ENCODE assay signal across 8 mouse cellular contexts in genomic region chr7:44484841-44485571, GRCm38 (mm10). TPM values are rescaled to one million over a fixed set of nuclear protein-coding genes. Genes with fewer than 3 reads are reported as not detected.
DNase-seq lines count a peak whose midpoint lies in the region; ATAC-seq and TF ChIP-seq lines count a peak whose summit lies in the region.

No protein-coding gene starts in this region.

- DNase-seq in liver, adult 2 months (ENCODE audit: extremely low read depth, low read depth, low spot score): peak; percentile 47
- peak; percentile 88 for DNase-seq in splenic B cell, adult 2 months (ENCODE audit: low read depth, low spot score)

- TF ChIP-seq CTCF in C2C12 (IDR thresholded peaks at IDR 0.05; ENCODE audit: control insufficient read depth, insufficient read depth, insufficient read length): peak; percentile 71
- peak; percentile 90 for TF ChIP-seq CTCF in bone marrow macrophage, adult 2 months (IDR thresholded peaks at IDR 0.05; ENCODE audit: low read depth, low read length)
- peak; percentile 95 for TF ChIP-seq CTCF in liver, adult 2 months (IDR thresholded peaks at IDR 0.05; ENCODE audit: low read depth, low read length)

- H3K79me3 ChIP-seq in C2C12 (ENCODE audit: low read depth): no peaks in the 10 kb centered on the region

- no peaks in the 10 kb centered on the region for H3K9me3 ChIP-seq in embryonic facial prominence, embryonic 15.5 days (replicated peaks)
- no peaks in the 10 kb centered on the region for H3K9me3 ChIP-seq in heart, embryonic 13.5 days
- no peaks in the 10 kb centered on the region for H3K9me3 ChIP-seq in kidney, embryonic 16.5 days (ENCODE audit: low read length)

- H3K36me3 ChIP-seq in C2C12 (ENCODE audit: control insufficient read depth, insufficient read depth): no peaks in the 10 kb centered on the region
- peaks cover 13% of the 10 kb centered on the region; the same call in 1 of the 2 replicates for H3K36me3 ChIP-seq in embryonic facial prominence, embryonic 15.5 days
- peaks cover 41% of the 10 kb centered on the region for H3K36me3 ChIP-seq in heart, embryonic 13.5 days
- peaks cover 11% of the 10 kb centered on the region; the same call in 1 of the 2 replicates for H3K36me3 ChIP-seq in kidney, embryonic 16.5 days (ENCODE audit: insufficient read depth, low read length)
- no peaks in the 10 kb centered on the region for H3K36me3 ChIP-seq in liver, adult 2 months (ENCODE audit: control insufficient read depth, insufficient read depth, low read length)
- H3K36me3 ChIP-seq in myocyte (ENCODE audit: control insufficient read depth, insufficient read depth): no peaks in the 10 kb centered on the region
- no peaks in the 10 kb centered on the region for H3K36me3 ChIP-seq in splenic B cell, adult 2 months (ENCODE audit: control insufficient read depth, insufficient read depth, low read length, poor library complexity, severe bottlenecking)

- H3K4me3 ChIP-seq in C2C12 (ENCODE audit: insufficient read depth, poor library complexity, severe bottlenecking): no peak overlapping the region
- H3K4me3 ChIP-seq in bone marrow macrophage, adult 2 months (ENCODE audit: insufficient read depth, low read length): no peak overlapping the region
- H3K4me3 ChIP-seq in embryonic facial prominence, embryonic 15.5 days (replicated peaks): no peak overlapping the region
- H3K4me3 ChIP-seq in heart, embryonic 13.5 days: peak overlapping the region; percentile 23; the same call in 1 of the 2 replicates
- H3K4me3 ChIP-seq in kidney, embryonic 16.5 days (ENCODE audit: low read length): no peak overlapping the region
- H3K4me3 ChIP-seq in liver, adult 2 months (ENCODE audit: insufficient read depth, low read depth, low read length): no peak overlapping the region
- no peak overlapping the region for H3K4me3 ChIP-seq in myocyte

- no peak overlapping the region for H3K27ac ChIP-seq in bone marrow macrophage, adult 2 months (ENCODE audit: insufficient read depth, low read depth, low read length)
- no peak overlapping the region for H3K27ac ChIP-seq in embryonic facial prominence, embryonic 15.5 days (replicated peaks)
- H3K27ac ChIP-seq in heart, embryonic 13.5 days (replicated peaks): peak overlapping the region; percentile 65
- no peak overlapping the region for H3K27ac ChIP-seq in kidney, embryonic 16.5 days (ENCODE audit: low read length)
- no peak overlapping the region for H3K27ac ChIP-seq in liver, adult 2 months (replicated peaks; ENCODE audit: insufficient read depth, low read depth, low read length)

- H3K27me3 ChIP-seq in C2C12 (ENCODE audit: control insufficient read depth, insufficient read depth, insufficient read length) (no peaks in the 10 kb centered on the region), myocyte (ENCODE audit: control insufficient read depth, insufficient read depth, insufficient read length) (no peaks in the 10 kb centered on the region)
- H3K27me3 ChIP-seq in embryonic facial prominence, embryonic 15.5 days: peaks cover 24% of the 10 kb centered on the region
- H3K27me3 ChIP-seq in heart, embryonic 13.5 days (replicated peaks): peaks cover 13% of the 10 kb centered on the region
- H3K27me3 ChIP-seq in kidney, embryonic 16.5 days (ENCODE audit: insufficient read depth, low read length): peaks cover 22% of the 10 kb centered on the region
- no peaks in the 10 kb centered on the region; the same call in 1 of the 2 replicates for H3K27me3 ChIP-seq in liver, adult 2 months (ENCODE audit: control insufficient read depth, insufficient read depth, low read length)
- H3K27me3 ChIP-seq in splenic B cell, adult 2 months (ENCODE audit: control insufficient read depth, insufficient read depth, low read length, poor library complexity, severe bottlenecking): no peaks in the 10 kb centered on the region; the same call in none of the 2 replicates

- H3K79me2 ChIP-seq in C2C12 (ENCODE audit: control insufficient read depth, insufficient read depth) (no peaks in the 10 kb centered on the region), myocyte (ENCODE audit: control insufficient read depth, insufficient read depth) (peaks cover 6% of the 10 kb centered on the region)
- H3K79me2 ChIP-seq in liver, adult 2 months (ENCODE audit: control insufficient read depth, insufficient read depth, low read length): no peaks in the 10 kb centered on the region

- no peaks in the 10 kb centered on the region for H3K4me1 ChIP-seq in bone marrow macrophage, adult 2 months (ENCODE audit: control insufficient read depth, insufficient read depth, low read length)
- no peaks in the 10 kb centered on the region for H3K4me1 ChIP-seq in embryonic facial prominence, embryonic 15.5 days
- peaks cover 59% of the 10 kb centered on the region for H3K4me1 ChIP-seq in heart, embryonic 13.5 days
- no peaks in the 10 kb centered on the region for H3K4me1 ChIP-seq in kidney, embryonic 16.5 days (ENCODE audit: insufficient read depth, low read length)
- H3K4me1 ChIP-seq in liver, adult 2 months (ENCODE audit: control insufficient read depth, insufficient read depth, low read length): no peaks in the 10 kb centered on the region

- TF ChIP-seq POLR2A in bone marrow macrophage, adult 2 months (IDR thresholded peaks at IDR 0.05; ENCODE audit: borderline replicate concordance, low read depth, low read length): no peak
- TF ChIP-seq POLR2A in liver, adult 2 months (IDR thresholded peaks at IDR 0.05; ENCODE audit: extremely low read depth, insufficient read depth, low read length): no peak
- TF ChIP-seq POLR2A in myocyte (IDR thresholded peaks at IDR 0.05; ENCODE audit: insufficient read length, low read depth): peak; percentile 12

- no peak overlapping the region for H3K4me2 ChIP-seq in embryonic facial prominence, embryonic 15.5 days (replicated peaks)
- H3K4me2 ChIP-seq in heart, embryonic 13.5 days: peak overlapping the region; percentile 55
- no peak overlapping the region for H3K4me2 ChIP-seq in kidney, embryonic 16.5 days (replicated peaks; ENCODE audit: low read depth, low read length)
- H3K4me2 ChIP-seq in myocyte (ENCODE audit: low read depth): no peak overlapping the region

- peak; percentile 64; the same call in 1 of the 2 replicates for ATAC-seq in embryonic facial prominence, embryonic 15.5 days (ENCODE audit: insufficient number of reproducible peaks, low FRiP score, low TSS enrichment, low read depth)
- no peak for ATAC-seq in heart, embryonic 13.5 days (ENCODE audit: extremely low read depth, insufficient number of reproducible peaks, low FRiP score, low TSS enrichment)
- ATAC-seq in kidney, embryonic 16.5 days (ENCODE audit: low FRiP score, low TSS enrichment): peak; percentile 55

- no peak overlapping the region for H3K9ac ChIP-seq in embryonic facial prominence, embryonic 15.5 days
- H3K9ac ChIP-seq in heart, embryonic 13.5 days: peak overlapping the region; percentile 63; the same call in 1 of the 2 replicates
- no peak overlapping the region for H3K9ac ChIP-seq in kidney, embryonic 16.5 days (replicated peaks; ENCODE audit: low read length)
- no peak overlapping the region for H3K9ac ChIP-seq in liver, adult 2 months (ENCODE audit: low read depth, low read length)

- H3ac ChIP-seq in C2C12 (ENCODE audit: control insufficient read depth, insufficient read length, low read depth) (no peak overlapping the region), myocyte (ENCODE audit: control insufficient read depth, insufficient read length) (no peak overlapping the region)

- WGBS in embryonic facial prominence, embryonic 15.5 days: 39% methylated on average over 5 of the region's 5 CpGs
- 23% methylated on average over 5 of the region's 5 CpGs for WGBS in heart, embryonic 13.5 days
- 31% methylated on average over 5 of the region's 5 CpGs for WGBS in kidney, embryonic 16.5 days
- WGBS in liver, adult 2 months: 34% methylated on average over 5 of the region's 5 CpGs

RNA-seq across cellular contexts. Expression of gene Emc10, which starts 11.3 kb away (rescaled TPM):
- polyA plus RNA-seq in C2C12 (2012; fragmentation: generic; extraction: Trizol) (93.5 TPM), myocyte (2012; fragmentation: generic; extraction: Trizol) (98.2 TPM)
- 82.1 and 89.3 TPM in 2 replicates for polyA plus RNA-seq in bone marrow macrophage, adult 2 months (2012; ENCODE audit: insufficient read depth, insufficient read length, missing spikeins)
- 140 and 149 TPM in 2 replicates for polyA plus RNA-seq in embryonic facial prominence, embryonic 15.5 days (2015; fragmentation: Nextera tagmentation; extraction: Ambion mirVana)
- 88.2 and 93.2 TPM in 2 replicates for polyA plus RNA-seq in heart, embryonic 13.5 days (2015; fragmentation: Nextera tagmentation; extraction: Ambion mirVana)
- 117 and 127 TPM in 2 replicates for polyA plus RNA-seq in kidney, embryonic 16.5 days (2015; fragmentation: Nextera tagmentation; extraction: Ambion mirVana)
- total RNA-seq in liver, adult 2 months (2014; rRNA removed): 29.7 and 40.5 TPM in 2 replicates
- 227 and 287 TPM in 2 replicates for polyA plus RNA-seq in liver, adult 2 months (2012; rRNA removed)

RNA-seq across cellular contexts. Expression of gene Fam71e1, which starts 11.4 kb away (rescaled TPM):
- polyA plus RNA-seq in C2C12 (2012; fragmentation: generic; extraction: Trizol) (0.95 TPM), myocyte (2012; fragmentation: generic; extraction: Trizol) (1.7 TPM)
- polyA plus RNA-seq in bone marrow macrophage, adult 2 months (2012; ENCODE audit: insufficient read depth, insufficient read length, missing spikeins): 2.1 and 2.9 TPM in 2 replicates
- polyA plus RNA-seq in embryonic facial prominence, embryonic 15.5 days (2015; fragmentation: Nextera tagmentation; extraction: Ambion mirVana): 12.0 and 14.7 TPM in 2 replicates
- 8.5 and 9.1 TPM in 2 replicates for polyA plus RNA-seq in heart, embryonic 13.5 days (2015; fragmentation: Nextera tagmentation; extraction: Ambion mirVana)
- 15.4 and 17.8 TPM in 2 replicates for polyA plus RNA-seq in kidney, embryonic 16.5 days (2015; fragmentation: Nextera tagmentation; extraction: Ambion mirVana)
- 1.7 and 1.8 TPM in 2 replicates for total RNA-seq in liver, adult 2 months (2014; rRNA removed)
- polyA plus RNA-seq in liver, adult 2 months (2012; rRNA removed): 4.1 and 4.7 TPM in 2 replicates

RNA-seq across cellular contexts. Expression of gene Josd2, which starts 17.2 kb away (rescaled TPM):
- polyA plus RNA-seq in C2C12 (2012; fragmentation: generic; extraction: Trizol) (77.5 TPM), myocyte (2012; fragmentation: generic; extraction: Trizol) (233 TPM)
- 46.7 and 51.3 TPM in 2 replicates for polyA plus RNA-seq in bone marrow macrophage, adult 2 months (2012; ENCODE audit: insufficient read depth, insufficient read length, missing spikeins)
- polyA plus RNA-seq in embryonic facial prominence, embryonic 15.5 days (2015; fragmentation: Nextera tagmentation; extraction: Ambion mirVana): 121 and 124 TPM in 2 replicates
- polyA plus RNA-seq in heart, embryonic 13.5 days (2015; fragmentation: Nextera tagmentation; extraction: Ambion mirVana): 138 and 158 TPM in 2 replicates
- 88.1 and 89.5 TPM in 2 replicates for polyA plus RNA-seq in kidney, embryonic 16.5 days (2015; fragmentation: Nextera tagmentation; extraction: Ambion mirVana)
- 25.5 and 27.1 TPM in 2 replicates for total RNA-seq in liver, adult 2 months (2014; rRNA removed)
- 99.7 and 206 TPM in 2 replicates for polyA plus RNA-seq in liver, adult 2 months (2012; rRNA removed)

RNA-seq across cellular contexts. Expression of gene Aspdh, which starts 19.8 kb away (rescaled TPM):
- polyA plus RNA-seq in C2C12 (2012; fragmentation: generic; extraction: Trizol): not detected
- polyA plus RNA-seq in bone marrow macrophage, adult 2 months (2012; ENCODE audit: insufficient read depth, insufficient read length, missing spikeins): not detected in 2 replicates
- polyA plus RNA-seq in embryonic facial prominence, embryonic 15.5 days (2015; fragmentation: Nextera tagmentation; extraction: Ambion mirVana): 0.20 and 0.81 TPM in 2 replicates
- polyA plus RNA-seq in heart, embryonic 13.5 days (2015; fragmentation: Nextera tagmentation; extraction: Ambion mirVana): 0.70 and 1.4 TPM in 2 replicates
- polyA plus RNA-seq in kidney, embryonic 16.5 days (2015; fragmentation: Nextera tagmentation; extraction: Ambion mirVana): 6.9 and 7.7 TPM in 2 replicates
- total RNA-seq in liver, adult 2 months (2014; rRNA removed): 146 and 158 TPM in 2 replicates
- 537 and 608 TPM in 2 replicates for polyA plus RNA-seq in liver, adult 2 months (2012; rRNA removed)
- not detected for polyA plus RNA-seq in myocyte (2012; fragmentation: generic; extraction: Trizol)

RNA-seq across cellular contexts. Expression of gene Mybpc2, which starts 39.5 kb away (rescaled TPM):
- polyA plus RNA-seq in C2C12 (2012; fragmentation: generic; extraction: Trizol) (not detected), myocyte (2012; fragmentation: generic; extraction: Trizol) (4.7 TPM)
- not detected in 2 replicates for polyA plus RNA-seq in bone marrow macrophage, adult 2 months (2012; ENCODE audit: insufficient read depth, insufficient read length, missing spikeins)
- polyA plus RNA-seq in embryonic facial prominence, embryonic 15.5 days (2015; fragmentation: Nextera tagmentation; extraction: Ambion mirVana): 0.18 and 0.81 TPM in 2 replicates
- polyA plus RNA-seq in heart, embryonic 13.5 days (2015; fragmentation: Nextera tagmentation; extraction: Ambion mirVana): 2.2 and 2.4 TPM in 2 replicates
- polyA plus RNA-seq in kidney, embryonic 16.5 days (2015; fragmentation: Nextera tagmentation; extraction: Ambion mirVana): 0.12 and 0.14 TPM in 2 replicates
- 0.55 TPM in 1 of 2 replicates, not detected in the other for total RNA-seq in liver, adult 2 months (2014; rRNA removed)
- not detected in 2 replicates for polyA plus RNA-seq in liver, adult 2 months (2012; rRNA removed)
